Mouse (Mus musculus) hindbrain, embryonic 12.5 days (tissue): ENCODE results near the gene Gm11172. TPM values are rescaled to one million over a fixed set of nuclear protein-coding genes. Genes with fewer than 3 reads are reported as not detected.
"Not testable (repeated sequence)": the region's sequence is repeated elsewhere in the genome, so short reads cannot be mapped to it uniquely, and the experiment has no call there.

ENCODE experiments used
- ATAC-seq: fragments of 200-750 bp; cut with Nextera tagmentation; 2 replicates; pipeline ENCODE4 v1.8.0; 2017; ENCODE audit warnings: moderate TSS enrichment; ENCODE audit not compliant: low FRiP score
- H3K27ac ChIP-seq: fragments of 300-500 bp; sonication (generic); 2 replicates; pipeline ENCODE4 v1.5.1; 2016; ENCODE audit warnings: mild to moderate bottlenecking
- H3K27me3 ChIP-seq: fragments of 300-500 bp; sonication (generic); 2 replicates; pipeline ENCODE4 v1.6.1; 2016; ENCODE audit warnings: mild to moderate bottlenecking
- H3K36me3 ChIP-seq: fragments of 300-500 bp; sonication (generic); 2 replicates; pipeline ENCODE4 v1.6.1; 2016; ENCODE audit warnings: mild to moderate bottlenecking
- H3K4me1 ChIP-seq: fragments of 300-500 bp; sonication (generic); 2 replicates; pipeline ENCODE4 v1.6.1; 2016
- H3K4me2 ChIP-seq: fragments of 300-500 bp; sonication (generic); replicated peaks from 2 replicates; pipeline ENCODE4 v1.6.1; 2016; ENCODE audit warnings: mild to moderate bottlenecking
- H3K4me3 ChIP-seq: fragments of 300-500 bp; sonication (generic); 2 replicates; pipeline ENCODE4 v1.5.1; 2016; ENCODE audit warnings: mild to moderate bottlenecking
- H3K9ac ChIP-seq: fragments of 300-500 bp; sonication (generic); 2 replicates; pipeline ENCODE4 v1.6.1; 2016; ENCODE audit warnings: mild to moderate bottlenecking, moderate library complexity
- H3K9me3 ChIP-seq: fragments of 300-500 bp; sonication (generic); replicated peaks from 2 replicates; pipeline ENCODE4 v1.6.1; 2016; ENCODE audit warnings: mild to moderate bottlenecking
- WGBS: fragments of 180-500 bp; shearing (Covaris S2); methylation state at CpG from one replicate; pipeline ENCODE4 v1.1.7; 2016; 5-methylcytosine and 5-hydroxymethylcytosine counted together
- polyA plus RNA-seq: library from polyadenylated mRNA; unstranded; fragments of >200 nt; fragmentation: Nextera tagmentation; extraction: Ambion mirVana; gene quantifications from 2 replicates; pipeline ENCODE4 v1.2.1, GENCODE M21; 2016

The Gm11172 gene
- polyA plus RNA-seq, 1 experiment from 2014 or later, result not detected

- Histone ChIP-seq H3K4me3 (no peak overlapping the region), H3K9ac (no peak overlapping the region), H3K4me2 (no peak overlapping the region), H3K36me3 (no peaks in the 10 kb centered on the region), H3K27ac (no peak overlapping the region), H3K4me1 (peaks cover 31% of the 10 kb centered on the region), H3K9me3 (no peaks in the 10 kb centered on the region), H3K27me3 (peaks cover 5% of the 10 kb centered on the region; the same call in 1 of the 2 replicates)
- ATAC-seq, result no peak
- WGBS, result 43% methylated on average over 10 of the region's 10 CpGs
Observed at GRCm38 (mm10) chr16:10838487-10839245, 26.0 kb downstream of the Gm11172 start.

DNA sequence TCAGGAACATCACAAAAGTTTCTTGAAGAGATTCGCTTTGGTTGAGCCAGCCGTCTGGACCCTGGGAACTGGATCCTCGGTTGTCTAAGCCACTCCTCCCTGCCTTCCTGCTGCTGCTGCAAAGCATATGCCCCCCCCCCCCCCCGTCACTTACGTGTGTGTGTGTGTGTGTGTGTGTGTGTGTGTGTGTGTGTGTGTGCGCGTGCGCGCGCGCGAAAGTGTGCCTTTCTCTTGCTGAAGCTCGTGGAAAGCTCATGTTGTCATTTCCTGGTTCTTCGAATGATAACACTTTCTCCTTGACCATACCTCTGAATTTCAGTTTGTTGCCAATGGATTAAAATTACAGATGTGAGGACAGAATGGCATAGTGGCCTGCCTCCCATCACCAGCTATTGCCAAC, 27.3 kb downstream of the Gm11172 start:
- no peaks in the 10 kb centered on the region for H3K36me3 ChIP-seq
- no peak overlapping the region for H3K9ac ChIP-seq
- no peaks in the 10 kb centered on the region for H3K27me3 ChIP-seq
- WGBS, result 87% methylated on average over 13 of the region's 14 CpGs
- peaks cover 36% of the 10 kb centered on the region for H3K4me1 ChIP-seq
- no peak overlapping the region for H3K4me3 ChIP-seq
- no peak overlapping the region for H3K4me2 ChIP-seq
- H3K9me3 ChIP-seq, result no peaks in the 10 kb centered on the region
- ATAC-seq, result no peak
- H3K27ac ChIP-seq, result no peak overlapping the region

GRCm38 (mm10) chr16:10842282-10842855, 29.7 kb downstream of the Gm11172 start:
- Histone ChIP-seq H3K9me3 (no peaks in the 10 kb centered on the region), H3K27me3 (no peaks in the 10 kb centered on the region), H3K36me3 (no peaks in the 10 kb centered on the region), H3K9ac (no peak overlapping the region), H3K27ac (no peak overlapping the region), H3K4me1 (peaks cover 26% of the 10 kb centered on the region), H3K4me3 (no peak overlapping the region), H3K4me2 (no peak overlapping the region)
- no peak for ATAC-seq
- WGBS, result 55% methylated on average over 4 of the region's 4 CpGs

- 19% methylated on average over 18 of the region's 18 CpGs for WGBS
- Histone ChIP-seq H3K4me3 (no peak overlapping the region), H3K4me2 (peak overlapping the region; percentile 39), H3K27me3 (no peaks in the 10 kb centered on the region), H3K4me1 (peaks cover 16% of the 10 kb centered on the region), H3K27ac (no peak overlapping the region), H3K9ac (no peak overlapping the region), H3K36me3 (no peaks in the 10 kb centered on the region), H3K9me3 (no peaks in the 10 kb centered on the region)
- no peak for ATAC-seq
Observed at GRCm38 (mm10) chr16:10843486-10844318, 31.0 kb downstream of the Gm11172 start.

DNA sequence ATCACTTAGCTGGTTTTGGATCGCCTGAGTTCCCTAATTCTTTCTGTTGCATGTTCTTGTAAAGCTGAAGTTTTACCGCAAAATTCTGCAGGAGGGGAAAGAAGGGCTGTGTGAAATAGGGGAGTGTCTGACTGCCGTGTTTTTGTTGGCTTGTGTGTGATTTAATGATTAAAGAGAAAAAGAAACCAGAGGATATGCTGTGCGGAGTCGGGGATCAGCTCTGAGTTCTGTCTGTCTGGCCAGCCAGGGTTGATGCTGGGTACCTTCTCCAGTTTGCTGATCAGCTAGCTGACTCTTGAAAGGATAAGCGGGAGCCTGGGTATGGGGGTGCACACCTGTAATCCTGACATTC, 31.6 kb downstream of the Gm11172 start:
- Histone ChIP-seq H3K4me1 (peaks cover 13% of the 10 kb centered on the region), H3K27ac (no peak overlapping the region), H3K36me3 (no peaks in the 10 kb centered on the region), H3K9me3 (no peaks in the 10 kb centered on the region), H3K27me3 (no peaks in the 10 kb centered on the region), H3K4me3 (no peak overlapping the region), H3K4me2 (no peak overlapping the region), H3K9ac (no peak overlapping the region)
- WGBS, result 73% methylated on average over 6 of the region's 6 CpGs
- no peak for ATAC-seq

DNA sequence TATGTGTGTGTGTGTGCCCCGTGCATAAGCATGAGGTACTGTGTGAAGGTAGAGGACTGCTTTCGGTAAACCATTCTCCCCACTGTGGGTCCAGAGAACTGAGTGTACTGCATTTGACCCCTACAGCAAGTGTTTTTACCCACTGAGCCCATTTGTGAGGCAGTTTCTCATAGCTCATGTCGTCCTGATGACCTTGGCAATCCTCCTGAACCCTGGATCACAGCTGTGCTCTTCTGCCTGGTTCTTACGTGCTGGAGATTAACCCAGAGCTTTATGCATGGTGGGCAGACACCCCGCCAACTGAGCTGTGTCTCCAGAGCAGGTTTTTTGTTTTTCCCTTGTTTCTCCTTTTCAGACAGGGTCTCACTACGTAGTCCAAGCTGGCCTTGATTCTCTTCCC, 33.2 kb downstream of the Gm11172 start:
- H3K9ac ChIP-seq, result no peak overlapping the region
- WGBS, result 81% methylated on average over 6 of the region's 6 CpGs
- no peak overlapping the region for H3K27ac ChIP-seq
- H3K4me1 ChIP-seq, result peaks cover 21% of the 10 kb centered on the region
- ATAC-seq, result no peak
- H3K9me3 ChIP-seq, result no peaks in the 10 kb centered on the region
- H3K4me2 ChIP-seq, result no peak overlapping the region
- no peaks in the 10 kb centered on the region for H3K36me3 ChIP-seq
- H3K4me3 ChIP-seq, result no peak overlapping the region
- no peaks in the 10 kb centered on the region for H3K27me3 ChIP-seq

- no peak overlapping the region for H3K4me3 ChIP-seq
- no peaks in the 10 kb centered on the region for H3K36me3 ChIP-seq
- ATAC-seq, result no peak
- H3K27ac ChIP-seq, result no peak overlapping the region
- no peaks in the 10 kb centered on the region for H3K27me3 ChIP-seq
- H3K4me2 ChIP-seq, result no peak overlapping the region
- peaks cover 26% of the 10 kb centered on the region for H3K4me1 ChIP-seq
- H3K9me3 ChIP-seq, result no peaks in the 10 kb centered on the region
- H3K9ac ChIP-seq, result no peak overlapping the region
- WGBS, result 66% methylated on average over 4 of the region's 4 CpGs
Observed at GRCm38 (mm10) chr16:10846503-10846902, 33.8 kb downstream of the Gm11172 start.

- H3K4me3 ChIP-seq, result no peak overlapping the region
- H3K27ac ChIP-seq, result 0 out of 2 replicates have a peak overlapping the region, but pooled peaks have one; percentile 1
- H3K36me3 ChIP-seq, result no peaks in the 10 kb centered on the region
- H3K27me3 ChIP-seq, result no peaks in the 10 kb centered on the region
- no peak overlapping the region for H3K4me2 ChIP-seq
- H3K4me1 ChIP-seq, result peaks cover 13% of the 10 kb centered on the region
- WGBS, result 68% methylated on average over 12 of the region's 12 CpGs
- no peak for ATAC-seq
- no peaks in the 10 kb centered on the region for H3K9me3 ChIP-seq
- no peak overlapping the region for H3K9ac ChIP-seq
Observed at GRCm38 (mm10) chr16:10849965-10850861, 37.5 kb downstream of the Gm11172 start.

GRCm38 (mm10) chr16:10850905-10851304, 38.2 kb downstream of the Gm11172 start:
- H3K4me2 ChIP-seq, result no peak overlapping the region
- no peak for ATAC-seq
- H3K4me1 ChIP-seq, result peaks cover 13% of the 10 kb centered on the region
- H3K36me3 ChIP-seq, result no peaks in the 10 kb centered on the region
- H3K27me3 ChIP-seq, result no peaks in the 10 kb centered on the region
- H3K27ac ChIP-seq, result 0 out of 2 replicates have a peak overlapping the region, but pooled peaks have one; percentile 1
- H3K9ac ChIP-seq, result no peak overlapping the region
- no peak overlapping the region for H3K4me3 ChIP-seq
- no peaks in the 10 kb centered on the region for H3K9me3 ChIP-seq
- WGBS, result 45% methylated on average over 4 of the region's 4 CpGs

- H3K4me3 ChIP-seq, H3K36me3 ChIP-seq, H3K4me2 ChIP-seq, H3K9me3 ChIP-seq, H3K27me3 ChIP-seq, H3K9ac ChIP-seq, H3K27ac ChIP-seq, ATAC-seq: not testable (repeated sequence)
- H3K4me1 ChIP-seq, result peaks cover 13% of the 10 kb centered on the region
- 90% methylated on average over 10 of the region's 10 CpGs for WGBS
Observed at GRCm38 (mm10) chr16:10852216-10852615, 39.5 kb downstream of the Gm11172 start.

DNA sequence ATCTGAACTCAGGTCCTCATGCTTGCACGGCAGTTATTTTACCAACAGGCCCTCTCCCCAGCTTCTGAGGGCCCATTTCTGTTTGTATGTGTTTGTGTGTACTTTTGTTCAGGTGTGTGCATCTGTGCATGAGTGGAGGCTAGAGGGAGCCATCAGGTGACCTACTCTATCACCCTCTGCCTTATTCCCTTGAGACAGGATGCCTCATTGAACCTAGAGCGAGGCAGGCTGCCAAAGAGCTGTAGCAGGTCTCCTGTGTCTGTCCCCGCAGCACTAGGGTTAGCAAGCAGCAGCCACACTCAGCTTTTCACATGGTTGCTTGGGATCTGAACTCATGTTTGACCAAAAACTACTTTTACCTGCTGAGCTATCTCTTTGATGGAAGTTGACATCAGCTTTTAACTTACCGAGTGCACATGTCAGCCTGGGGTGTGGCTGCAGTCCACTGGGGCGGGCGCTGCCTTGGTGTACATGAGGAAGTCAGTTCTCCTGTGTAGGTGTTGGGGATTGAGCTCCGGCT, 47.1 kb downstream of the Gm11172 start:
- 93% methylated on average over 7 of the region's 7 CpGs for WGBS
- ATAC-seq, result no peak
- no peak overlapping the region for H3K4me3 ChIP-seq
- no peak overlapping the region for H3K27ac ChIP-seq
- H3K9ac ChIP-seq, result no peak overlapping the region
- no peak overlapping the region for H3K4me2 ChIP-seq
- no peaks in the 10 kb centered on the region for H3K9me3 ChIP-seq
- no peaks in the 10 kb centered on the region for H3K27me3 ChIP-seq
- H3K4me1 ChIP-seq, result no peaks in the 10 kb centered on the region
- H3K36me3 ChIP-seq, result no peaks in the 10 kb centered on the region
